ENCODE assay signal across 24 mouse cellular contexts in the genomic region with DNA sequence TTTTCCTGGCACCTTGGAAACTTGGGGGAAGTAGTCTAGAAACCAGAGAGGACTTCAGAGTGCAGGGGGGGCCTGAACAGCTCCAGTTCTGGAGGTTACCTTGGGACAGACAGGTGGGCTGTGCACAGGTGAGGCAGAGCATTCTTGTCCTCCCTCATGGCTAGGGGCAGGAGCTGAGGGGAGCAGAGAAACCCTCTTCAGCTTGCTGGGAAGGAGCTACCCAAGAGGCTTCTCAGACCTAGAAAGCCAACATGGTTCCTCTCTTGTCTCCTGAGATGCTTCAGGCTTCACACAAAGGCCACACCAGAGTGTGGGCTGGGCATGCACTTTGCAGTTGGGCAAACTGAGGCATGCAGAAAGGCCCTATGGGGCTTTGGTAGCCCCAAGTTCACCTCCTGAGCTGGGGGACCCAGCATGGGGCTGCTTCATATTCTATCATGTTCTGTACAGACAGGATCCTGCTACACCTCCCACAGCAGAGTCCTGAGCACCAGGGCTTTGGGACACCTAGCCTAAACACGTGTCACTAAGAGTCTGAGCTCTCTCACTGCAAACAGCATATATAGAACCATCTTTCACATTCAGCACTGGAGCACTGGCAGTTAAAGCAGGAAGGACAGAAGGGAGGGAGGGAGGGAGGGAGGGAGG.
A peak's percentile ranks its signal among the peaks of the same experiment; 100 is the strongest.
DNase-seq lines count a peak whose midpoint lies in the region; ATAC-seq lines count a peak whose summit lies in the region.
"Had no signal": no experiment of that assay in that cellular context is flagged by ENCODE, and none has a peak within 500 bp of the region (broad histone marks: within the 10 kb centered on the region; RNA-seq: fewer than 3 reads in every experiment).

No protein-coding gene starts in this region.

- DNase-seq in forebrain, embryonic 11.5 days (ENCODE audit: low spot score), result peak; percentile 35
- peak; percentile 52 for DNase-seq in heart, embryonic 10.5 days (ENCODE audit: low spot score)
- no peak for DNase-seq in heart, postnatal 10 days
- peak; percentile 60 for DNase-seq in midbrain, embryonic 11.5 days (ENCODE audit: low spot score, missing footprints)
- DNase-seq: adrenal gland, adult 8-10 months; adrenal gland, postnatal 14 days; adrenal gland, postnatal 36 days; B cell, adult 2 months; cerebellum, adult 11-12 months; cerebellum, adult 9-10 months; cerebellum, postnatal 10 days; cerebellum, postnatal 25 days; forebrain, postnatal 0 days had no signal

- 63% methylated on average over 1 of the region's 1 CpGs for WGBS in forebrain, embryonic 11.5 days
- WGBS in forebrain, embryonic 15.5 days, result 64% methylated on average over 1 of the region's 1 CpGs
- 52% methylated on average over 1 of the region's 1 CpGs for WGBS in heart, embryonic 10.5 days
- WGBS in midbrain, embryonic 11.5 days, result 75% methylated on average over 1 of the region's 1 CpGs
- 71% methylated on average over 1 of the region's 1 CpGs for WGBS in midbrain, embryonic 13.5 days

- H3K9ac ChIP-seq in forebrain, embryonic 11.5 days (ENCODE audit: low read length), result no peak overlapping the region
- no peak overlapping the region for H3K9ac ChIP-seq in forebrain, embryonic 15.5 days (replicated peaks)
- no peak overlapping the region for H3K9ac ChIP-seq in midbrain, embryonic 11.5 days (ENCODE audit: low read length)
- H3K9ac ChIP-seq in midbrain, embryonic 13.5 days (replicated peaks), result no peak overlapping the region
- H3K9ac ChIP-seq: embryonic facial prominence, embryonic 12.5 days; forebrain, embryonic 12.5 days; forebrain, postnatal 0 days had no signal

- H3K4me2 ChIP-seq in forebrain, embryonic 11.5 days (ENCODE audit: low read depth, low read length, severe bottlenecking), result no peak overlapping the region
- H3K4me2 ChIP-seq in forebrain, embryonic 15.5 days (replicated peaks), result no peak overlapping the region
- no peak overlapping the region for H3K4me2 ChIP-seq in midbrain, embryonic 11.5 days
- H3K4me2 ChIP-seq in midbrain, embryonic 13.5 days (replicated peaks), result no peak overlapping the region
- H3K4me2 ChIP-seq: embryonic facial prominence, embryonic 12.5 days; forebrain, embryonic 12.5 days had no signal

- no peak overlapping the region for H3K27ac ChIP-seq in forebrain, embryonic 11.5 days (ENCODE audit: low read depth, low read length)
- no peak overlapping the region for H3K27ac ChIP-seq in forebrain, embryonic 15.5 days (replicated peaks)
- H3K27ac ChIP-seq in heart, embryonic 10.5 days, result no peak overlapping the region
- H3K27ac ChIP-seq in midbrain, embryonic 11.5 days (ENCODE audit: low read depth, low read length), result no peak overlapping the region
- H3K27ac ChIP-seq in midbrain, embryonic 13.5 days, result no peak overlapping the region
- H3K27ac ChIP-seq: embryonic facial prominence, embryonic 10.5 days; embryonic facial prominence, embryonic 12.5 days; forebrain, embryonic 12.5 days had no signal

- no peaks in the 10 kb centered on the region for H3K36me3 ChIP-seq in forebrain, embryonic 11.5 days (ENCODE audit: control insufficient read depth, insufficient read depth, low read length)
- H3K36me3 ChIP-seq in forebrain, embryonic 15.5 days, result no peaks in the 10 kb centered on the region
- no peaks in the 10 kb centered on the region for H3K36me3 ChIP-seq in heart, embryonic 10.5 days
- no peaks in the 10 kb centered on the region for H3K36me3 ChIP-seq in midbrain, embryonic 11.5 days (ENCODE audit: control insufficient read depth, insufficient read depth, low read length)
- H3K36me3 ChIP-seq in midbrain, embryonic 13.5 days, result peaks cover 12% of the 10 kb centered on the region; the same call in 1 of the 2 replicates
- H3K36me3 ChIP-seq: embryonic facial prominence, embryonic 10.5 days; embryonic facial prominence, embryonic 12.5 days; forebrain, embryonic 12.5 days; G1E had no signal

- ATAC-seq in forebrain, embryonic 11.5 days (replicated peaks; ENCODE audit: low FRiP score), result no peak
- no peak for ATAC-seq in forebrain, embryonic 15.5 days (replicated peaks)
- no peak for ATAC-seq in midbrain, embryonic 11.5 days (ENCODE audit: low FRiP score)
- no peak for ATAC-seq in midbrain, embryonic 13.5 days
- ATAC-seq: activated CD4-positive, CD25-positive, alpha-beta regulatory T cell, adult 4 months; CD4-positive, CD25-positive, alpha-beta regulatory T cell, adult 4 months; forebrain, embryonic 14.5 days; forebrain, postnatal 0 days; Patski had no signal

- no peaks in the 10 kb centered on the region for H3K27me3 ChIP-seq in forebrain, embryonic 11.5 days (ENCODE audit: control insufficient read depth, insufficient read depth, low read length)
- no peaks in the 10 kb centered on the region for H3K27me3 ChIP-seq in forebrain, embryonic 15.5 days
- H3K27me3 ChIP-seq in heart, embryonic 10.5 days (ENCODE audit: insufficient read depth, poor library complexity, severe bottlenecking), result no peaks in the 10 kb centered on the region
- H3K27me3 ChIP-seq in midbrain, embryonic 11.5 days (ENCODE audit: control insufficient read depth, insufficient read depth, low read length), result no peaks in the 10 kb centered on the region
- no peaks in the 10 kb centered on the region for H3K27me3 ChIP-seq in midbrain, embryonic 13.5 days
- H3K27me3 ChIP-seq: CH12.LX; embryonic facial prominence, embryonic 12.5 days; forebrain, embryonic 12.5 days; Patski had no signal

- no peaks in the 10 kb centered on the region for H3K9me3 ChIP-seq in forebrain, embryonic 11.5 days (ENCODE audit: control insufficient read depth, low read length)
- H3K9me3 ChIP-seq in forebrain, embryonic 15.5 days, result no peaks in the 10 kb centered on the region
- H3K9me3 ChIP-seq in heart, embryonic 10.5 days, result no peaks in the 10 kb centered on the region
- H3K9me3 ChIP-seq in midbrain, embryonic 11.5 days (ENCODE audit: control insufficient read depth, low read length), result no peaks in the 10 kb centered on the region
- no peaks in the 10 kb centered on the region for H3K9me3 ChIP-seq in midbrain, embryonic 13.5 days
- H3K9me3 ChIP-seq: embryonic facial prominence, embryonic 10.5 days; embryonic facial prominence, embryonic 12.5 days; forebrain, embryonic 12.5 days; G1E had no signal

- intact Hi-C loops in heart, postnatal 10 days (cut with DNase I), result no loop called here

- H3K4me3 ChIP-seq in forebrain, embryonic 11.5 days (ENCODE audit: low read depth, low read length), result no peak overlapping the region
- H3K4me3 ChIP-seq in forebrain, embryonic 15.5 days, result no peak overlapping the region
- H3K4me3 ChIP-seq in heart, embryonic 10.5 days, result no peak overlapping the region
- no peak overlapping the region for H3K4me3 ChIP-seq in midbrain, embryonic 11.5 days (ENCODE audit: low read depth, low read length)
- H3K4me3 ChIP-seq in midbrain, embryonic 13.5 days (replicated peaks), result no peak overlapping the region
- H3K4me3 ChIP-seq: embryonic facial prominence, embryonic 10.5 days; embryonic facial prominence, embryonic 12.5 days; forebrain, embryonic 12.5 days had no signal

- no peaks in the 10 kb centered on the region for H3K4me1 ChIP-seq in forebrain, embryonic 11.5 days (replicated peaks; ENCODE audit: control insufficient read depth, insufficient read depth, low read length)
- no peaks in the 10 kb centered on the region for H3K4me1 ChIP-seq in forebrain, embryonic 15.5 days
- H3K4me1 ChIP-seq in heart, embryonic 10.5 days, result no peaks in the 10 kb centered on the region
- no peaks in the 10 kb centered on the region for H3K4me1 ChIP-seq in midbrain, embryonic 11.5 days (ENCODE audit: control insufficient read depth, insufficient read depth, low read length)
- H3K4me1 ChIP-seq in midbrain, embryonic 13.5 days (replicated peaks), result no peaks in the 10 kb centered on the region
- H3K4me1 ChIP-seq: embryonic facial prominence, embryonic 10.5 days; embryonic facial prominence, embryonic 12.5 days; forebrain, embryonic 12.5 days had no signal

Comparison
In these comparisons a context has a peak if more than half of its experiments do, and no peak if none do; other contexts are left out.
1. DNase-seq: peak in forebrain, embryonic 11.5 days (single experiment), heart, embryonic 10.5 days (single experiment) and midbrain, embryonic 11.5 days (single experiment); none in heart, postnatal 10 days (0 of 2).